Mouse (Mus musculus) cerebellum, adult 18-20 months (tissue): ENCODE results near the gene Hist1h3c.
A peak's percentile ranks its signal among the peaks of the same experiment; 100 is the strongest.

Source experiments
- DNase-seq, 2 experiments: peaks; one replicate each; pipeline ENCODE4 v3.0.0; 2021

Gene Hist1h3c

DNA sequence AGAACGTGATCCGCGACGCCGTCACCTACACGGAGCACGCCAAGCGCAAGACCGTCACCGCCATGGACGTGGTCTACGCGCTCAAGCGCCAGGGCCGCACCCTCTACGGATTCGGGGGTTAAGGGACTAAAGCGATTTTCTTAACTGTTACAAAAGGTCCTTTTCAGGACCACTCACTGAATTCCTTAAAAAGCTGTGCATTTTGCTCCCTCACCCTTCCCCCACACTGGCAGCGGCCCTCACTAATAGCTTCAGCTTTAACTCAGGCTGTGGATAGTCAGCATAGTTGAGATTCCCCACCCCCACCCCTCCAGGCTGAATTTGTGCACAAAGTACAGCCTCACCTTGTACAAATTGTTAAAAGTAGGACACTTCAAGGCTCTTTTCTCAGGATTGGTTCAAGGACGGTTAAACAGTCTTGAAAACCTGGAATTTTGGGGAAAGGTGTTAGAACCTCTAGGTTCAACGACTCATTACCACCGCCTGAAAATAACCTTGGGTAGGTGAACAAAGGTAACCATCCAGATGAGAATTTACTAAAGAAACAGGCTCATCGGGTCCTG is 11.9 kb upstream of the Hist1h3c start:
- no peak for DNase-seq

DNA sequence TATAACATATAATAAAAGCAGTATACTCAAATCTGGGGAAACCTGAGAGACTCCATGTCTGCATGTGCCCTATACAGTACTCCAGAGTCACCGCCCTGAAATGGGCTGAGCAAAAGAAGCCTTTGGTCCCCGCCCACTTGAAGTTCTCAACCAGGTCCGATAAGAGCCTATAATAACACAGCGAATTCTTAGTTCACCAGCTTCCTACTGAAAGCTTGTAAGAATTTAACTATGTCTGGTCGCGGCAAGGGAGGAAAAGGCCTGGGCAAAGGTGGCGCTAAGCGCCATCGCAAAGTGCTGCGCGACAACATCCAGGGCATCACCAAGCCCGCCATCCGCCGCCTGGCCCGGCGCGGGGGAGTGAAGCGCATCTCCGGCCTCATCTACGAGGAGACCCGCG is 11.4 kb upstream of the Hist1h3c start, which contains the start of gene Hist1h4b:
Gene Hist1h4b (plus strand): TSS at position 224 of the 400 bp plus-strand sequence.
- peak; percentile 78 to 86 for DNase-seq

DNA sequence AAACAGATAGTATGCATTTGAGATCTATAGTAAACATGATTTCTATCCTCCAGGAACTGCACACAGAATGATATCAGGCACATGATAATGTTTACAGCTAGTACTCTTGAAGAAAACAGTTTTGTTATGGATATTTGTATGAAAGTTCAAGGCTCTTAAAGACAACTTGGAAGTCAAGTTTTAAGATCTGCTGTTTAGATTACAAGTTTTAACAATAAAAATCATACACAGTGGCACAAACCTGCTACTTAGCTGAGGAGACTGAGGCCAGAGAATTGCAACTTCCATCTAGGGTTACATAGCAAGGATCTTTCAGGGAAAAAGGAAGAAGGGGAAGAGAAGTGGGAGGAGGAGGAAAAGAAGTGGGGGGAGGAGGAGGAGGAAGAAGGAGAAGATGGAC is 9.6 kb upstream of the Hist1h3c start:
- no peak for DNase-seq

DNA sequence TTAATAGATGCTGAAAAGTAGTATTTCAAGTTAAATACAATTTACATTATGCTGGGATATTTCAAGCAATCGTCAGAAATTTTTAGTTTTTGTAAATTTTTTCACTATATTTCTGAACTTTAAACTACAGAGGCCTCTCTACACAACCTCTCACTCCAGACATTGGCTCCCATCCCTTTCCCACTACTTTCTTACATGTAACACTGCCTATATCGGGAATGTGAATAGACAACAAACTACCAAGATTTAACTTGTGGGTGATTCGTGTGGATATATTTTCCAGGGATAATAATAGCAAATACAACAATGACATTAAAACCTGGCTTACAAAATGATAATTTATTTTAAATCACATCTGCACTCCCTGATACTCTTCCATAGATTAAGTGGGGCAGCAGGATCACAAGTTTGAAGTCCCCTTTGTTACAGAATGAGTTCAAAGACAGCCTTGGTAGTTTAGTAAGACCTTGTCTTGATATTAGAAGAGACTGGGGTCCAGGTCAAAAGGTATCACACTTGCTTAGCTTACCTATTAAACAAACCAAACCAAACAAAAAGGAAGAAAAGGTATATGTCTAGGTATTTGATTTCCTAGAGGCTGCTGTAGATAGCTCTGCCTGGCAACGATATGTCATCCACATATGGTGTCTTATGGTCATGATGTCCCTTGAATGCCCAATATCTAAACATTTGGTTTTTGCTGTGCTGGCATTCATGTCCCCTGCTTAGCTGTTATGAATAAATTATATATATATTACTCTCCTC is 8.1 kb upstream of the Hist1h3c start:
- DNase-seq: no peak

DNA sequence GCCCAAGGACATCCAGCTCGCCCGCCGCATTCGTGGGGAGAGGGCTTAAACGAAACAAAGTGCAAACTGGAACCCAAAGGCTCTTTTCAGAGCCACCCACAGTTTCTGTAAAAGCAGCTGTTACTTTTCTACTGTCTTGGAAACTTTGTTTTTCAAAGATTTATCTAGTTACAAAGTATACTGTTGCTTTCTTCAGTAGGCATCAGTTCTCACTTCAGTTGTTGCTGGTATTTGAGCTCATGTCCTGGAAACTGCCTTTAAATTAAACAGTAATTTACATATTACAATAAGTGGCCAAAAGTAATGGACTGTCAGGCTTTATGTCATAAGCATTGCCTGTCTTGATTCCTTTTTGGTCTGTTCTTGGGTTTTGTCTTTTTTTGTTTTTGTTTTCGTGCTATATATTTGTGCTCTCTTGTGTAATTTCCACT is 7.4 kb upstream of the Hist1h3c start:
- no peak for DNase-seq

DNA sequence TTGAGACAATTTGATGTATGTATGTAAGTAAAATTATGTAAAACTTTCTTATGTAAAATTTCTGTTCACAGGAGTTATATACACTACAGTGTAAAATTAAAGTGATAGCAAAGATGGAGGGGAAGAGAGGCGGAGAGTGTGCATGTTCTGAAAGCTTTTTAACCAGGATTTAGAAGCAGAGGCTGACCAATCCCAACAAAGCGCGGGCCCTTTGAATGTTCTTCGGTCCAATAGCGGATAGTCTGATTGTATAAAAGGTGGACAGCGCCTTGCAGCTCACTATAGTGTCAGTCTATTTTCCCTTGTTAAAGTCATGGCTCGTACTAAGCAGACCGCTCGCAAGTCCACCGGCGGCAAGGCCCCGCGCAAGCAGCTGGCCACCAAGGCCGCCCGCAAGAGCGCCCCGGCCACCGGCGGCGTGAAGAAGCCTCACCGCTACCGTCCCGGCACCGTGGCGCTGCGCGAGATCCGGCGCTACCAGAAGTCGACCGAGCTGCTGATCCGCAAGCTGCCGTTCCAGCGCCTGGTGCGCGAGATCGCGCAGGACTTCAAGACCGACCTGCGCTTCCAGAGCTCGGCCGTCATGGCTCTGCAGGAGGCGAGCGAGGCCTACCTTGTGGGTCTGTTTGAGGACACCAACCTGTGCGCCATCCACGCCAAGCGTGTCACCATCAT is 6.8 kb upstream of the Hist1h3c start, which contains the start of gene Hist1h3b:
Gene Hist1h3b (plus strand): TSS at position 201 of the 675 bp plus-strand sequence.
- DNase-seq: peak; percentile 71

DNA sequence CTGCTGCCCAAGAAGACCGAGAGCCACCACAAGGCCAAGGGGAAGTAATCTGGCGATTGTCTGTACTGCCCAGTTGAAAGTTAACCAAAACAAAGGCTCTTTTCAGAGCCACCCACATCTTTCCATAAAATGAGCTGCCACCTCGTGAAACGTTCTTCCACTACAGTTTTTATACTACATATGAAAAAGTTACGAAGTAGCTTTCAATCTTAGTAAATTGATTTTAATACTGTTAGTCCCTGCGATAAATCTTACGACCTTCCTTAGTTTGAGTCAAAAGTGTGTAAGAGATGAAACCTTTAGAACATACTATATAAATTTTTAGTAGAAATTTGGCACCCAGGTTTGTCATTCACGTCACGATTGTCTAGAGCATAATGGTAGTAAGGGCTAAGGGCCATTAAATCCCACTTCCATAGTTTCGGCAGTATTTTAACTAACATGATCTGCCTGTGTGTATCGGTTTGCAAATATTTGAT is 6.1 kb upstream of the Hist1h3c start:
- no peak for DNase-seq

DNA sequence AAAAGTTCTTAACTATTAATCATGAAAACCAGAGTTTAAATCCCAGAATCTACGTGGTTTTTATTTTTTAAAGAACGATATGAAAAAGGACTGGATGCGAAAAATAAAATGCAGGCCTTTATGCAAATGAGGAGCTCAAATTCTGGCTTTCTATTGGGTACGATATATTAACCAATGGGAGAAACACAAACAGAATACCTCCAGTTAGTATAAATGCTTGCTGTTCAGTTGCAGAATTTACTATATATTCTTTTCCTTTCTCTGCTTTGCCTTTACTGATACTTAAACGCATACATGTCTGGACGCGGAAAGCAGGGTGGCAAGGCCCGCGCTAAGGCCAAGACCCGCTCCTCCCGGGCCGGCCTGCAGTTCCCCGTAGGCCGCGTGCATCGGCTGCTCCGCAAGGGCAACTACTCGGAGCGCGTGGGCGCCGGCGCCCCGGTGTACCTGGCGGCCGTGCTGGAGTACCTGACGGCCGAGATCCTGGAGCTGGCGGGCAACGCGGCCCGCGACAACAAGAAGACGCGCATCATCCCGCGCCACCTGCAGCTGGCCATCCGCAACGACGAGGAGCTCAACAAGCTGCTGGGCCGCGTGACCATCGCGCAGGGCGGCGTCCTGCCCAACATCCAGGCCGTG is 5.6 kb upstream of the Hist1h3c start, which contains the start of gene Hist1h2ab:
Gene Hist1h2ab (plus strand): TSS at position 288 of the 639 bp plus-strand sequence.
- DNase-seq: peak; percentile 12 to 63

DNA sequence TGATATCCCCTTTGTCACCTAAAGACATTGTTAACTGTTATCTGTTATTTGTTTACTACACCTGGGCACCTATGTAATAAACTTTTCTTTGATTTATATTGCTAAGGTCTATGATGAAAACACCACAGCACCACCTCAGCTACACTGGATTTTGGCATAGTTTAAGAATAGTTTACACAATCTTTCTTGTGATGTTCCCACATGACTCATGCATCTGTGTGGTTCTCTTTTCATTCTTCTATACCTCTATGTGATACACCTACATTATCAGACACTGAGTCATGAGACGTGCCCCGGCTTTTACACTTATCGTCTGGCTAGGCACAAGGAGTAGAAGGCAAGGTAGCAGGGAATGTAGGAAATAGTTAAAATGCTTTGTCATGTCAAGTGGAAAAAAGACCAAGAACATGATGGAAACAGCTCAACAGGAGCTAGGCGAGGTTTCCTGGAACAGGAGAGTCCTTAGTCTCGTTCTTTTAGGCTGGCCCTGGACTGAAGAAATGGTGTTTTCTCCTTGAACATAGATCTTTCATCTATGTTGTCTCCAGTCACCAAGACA is 4.2 kb upstream of the Hist1h3c start:
- no peak for DNase-seq

DNA sequence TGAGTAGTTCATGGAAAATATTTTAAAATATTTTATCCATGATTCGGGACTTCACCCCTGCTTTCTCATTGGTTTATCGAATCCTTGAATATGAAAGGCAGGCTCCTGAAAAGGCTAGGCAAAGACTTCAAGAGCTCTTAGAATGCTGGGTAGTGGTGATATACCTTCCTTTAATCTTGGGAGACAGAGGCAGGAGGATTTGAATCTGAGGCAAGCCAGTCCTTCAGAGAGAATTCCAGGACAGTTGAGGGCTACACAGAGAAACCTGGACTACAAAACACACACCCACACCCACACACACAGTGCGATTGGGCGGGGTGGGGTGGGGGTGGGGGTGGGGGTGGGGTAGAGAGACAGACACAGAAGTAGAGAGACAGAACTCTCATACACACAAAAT is 2.5 kb upstream of the Hist1h3c start:
- DNase-seq: no peak

DNA sequence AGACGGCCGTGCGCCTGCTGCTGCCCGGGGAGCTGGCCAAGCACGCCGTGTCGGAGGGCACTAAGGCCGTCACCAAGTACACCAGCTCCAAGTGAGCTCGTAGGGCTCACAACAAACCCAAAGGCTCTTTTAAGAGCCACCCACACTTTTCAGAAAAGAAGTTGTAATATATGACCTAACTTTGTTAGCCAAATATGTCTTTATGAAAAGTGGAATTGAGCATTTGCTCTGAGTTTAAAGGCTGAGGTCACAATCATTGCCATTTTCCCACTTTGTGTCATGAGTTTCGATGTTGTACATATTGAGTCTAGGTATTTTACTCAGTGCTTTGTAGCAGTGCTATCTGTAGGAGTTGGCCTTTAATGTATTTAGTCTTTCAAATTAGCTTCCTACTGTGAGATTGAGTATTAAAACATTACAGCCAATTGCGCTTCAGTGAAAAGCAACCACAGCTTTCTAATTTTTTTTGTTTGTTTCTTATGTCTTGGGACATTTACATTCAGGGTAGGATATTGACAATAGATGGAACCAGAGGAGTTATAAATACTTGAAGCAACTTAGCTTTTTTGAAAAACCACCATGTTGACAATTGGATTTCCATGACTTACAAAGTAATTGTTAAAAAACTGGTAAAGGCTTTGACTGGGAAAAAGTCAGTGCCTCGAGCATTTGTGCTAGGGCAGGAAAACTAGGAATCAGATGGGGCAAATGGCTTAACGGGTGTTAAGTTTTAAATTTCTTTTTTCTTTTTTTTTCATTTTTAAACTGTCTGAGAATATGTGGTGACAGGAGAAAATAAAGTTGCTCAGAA is 1.9 kb upstream of the Hist1h3c start:
- peak in 1 of 2 experiments; percentile 26 for DNase-seq

DNA sequence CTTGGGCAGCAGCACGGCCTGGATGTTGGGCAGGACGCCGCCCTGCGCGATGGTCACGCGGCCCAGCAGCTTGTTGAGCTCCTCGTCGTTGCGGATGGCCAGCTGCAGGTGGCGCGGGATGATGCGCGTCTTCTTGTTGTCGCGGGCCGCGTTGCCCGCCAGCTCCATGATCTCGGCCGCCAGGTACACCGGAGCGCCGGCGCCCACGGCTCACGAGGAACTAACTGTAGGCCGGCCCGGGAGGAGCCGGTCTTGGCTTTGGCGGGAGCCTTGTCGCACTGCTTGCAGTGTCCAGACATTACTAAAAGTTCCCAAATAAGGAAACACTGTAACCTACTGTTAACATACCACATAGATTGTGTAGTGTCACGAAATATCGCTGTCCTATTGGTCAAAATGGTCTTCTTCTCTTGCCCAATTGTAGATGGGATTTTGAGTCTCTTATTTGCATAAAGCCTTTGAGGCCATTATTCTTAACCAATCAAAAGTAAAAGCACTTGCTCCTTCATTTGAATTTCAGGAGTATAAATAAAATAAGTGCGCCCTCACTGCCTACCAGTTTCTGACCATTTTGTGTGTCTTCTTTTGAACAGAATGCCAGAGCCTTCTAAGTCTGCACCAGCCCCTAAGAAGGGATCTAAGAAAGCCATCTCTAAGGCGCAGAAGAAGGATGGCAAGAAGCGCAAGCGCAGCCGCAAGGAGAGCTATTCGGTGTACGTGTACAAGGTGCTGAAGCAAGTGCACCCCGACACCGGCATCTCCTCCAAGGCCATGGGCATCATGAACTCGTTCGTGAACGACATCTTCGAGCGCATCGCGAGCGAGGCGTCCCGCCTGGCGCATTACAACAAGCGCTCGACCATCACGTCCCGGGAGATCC is 1.0 kb upstream of the Hist1h3c start, which contains the start of gene Hist1h2bb:
Gene Hist1h2bb (plus strand): TSS at position 534 of the 880 bp plus-strand sequence.
- DNase-seq: peak; percentile 56 to 76

DNA sequence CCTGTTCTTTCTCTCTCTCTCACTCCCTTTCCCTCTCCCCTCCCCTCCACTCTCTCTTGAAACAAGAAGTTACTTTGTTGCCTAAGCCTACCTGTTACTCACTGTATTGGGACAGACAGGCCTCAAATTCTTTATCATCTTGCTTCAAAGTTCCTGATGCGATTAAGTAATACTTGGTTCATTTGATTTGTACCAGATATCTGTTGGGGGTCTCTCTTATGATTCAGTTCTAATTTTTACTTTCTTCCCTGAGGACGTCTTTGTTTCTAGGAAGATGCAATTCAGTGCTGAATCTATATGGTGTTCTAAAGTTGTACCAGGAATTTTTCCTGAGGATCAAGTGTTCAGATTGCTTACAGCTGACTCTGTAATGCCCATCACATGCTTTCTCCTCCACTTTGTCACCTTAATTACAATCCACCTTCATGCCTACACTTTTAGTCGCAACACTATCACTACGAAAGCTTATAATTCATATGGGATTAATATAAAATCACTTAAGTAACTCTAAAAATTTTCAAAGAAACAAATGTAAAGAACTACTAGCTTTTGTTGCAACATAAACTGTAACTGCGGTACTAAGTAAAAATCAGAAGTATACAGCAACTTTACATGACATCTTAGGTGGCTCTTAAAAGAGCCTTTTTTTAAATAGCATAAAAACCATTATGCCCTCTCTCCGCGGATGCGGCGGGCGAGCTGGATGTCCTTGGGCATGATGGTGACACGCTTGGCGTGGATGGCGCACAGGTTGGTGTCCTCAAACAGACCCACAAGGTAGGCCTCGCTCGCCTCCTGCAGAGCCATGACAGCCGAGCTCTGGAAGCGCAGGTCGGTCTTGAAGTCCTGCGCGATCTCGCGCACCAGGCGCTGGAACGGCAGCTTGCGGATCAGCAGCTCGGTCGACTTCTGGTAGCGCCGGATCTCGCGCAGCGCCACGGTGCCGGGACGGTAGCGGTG is 701 bp downstream of the Hist1h3c start:
- DNase-seq: no peak

DNA sequence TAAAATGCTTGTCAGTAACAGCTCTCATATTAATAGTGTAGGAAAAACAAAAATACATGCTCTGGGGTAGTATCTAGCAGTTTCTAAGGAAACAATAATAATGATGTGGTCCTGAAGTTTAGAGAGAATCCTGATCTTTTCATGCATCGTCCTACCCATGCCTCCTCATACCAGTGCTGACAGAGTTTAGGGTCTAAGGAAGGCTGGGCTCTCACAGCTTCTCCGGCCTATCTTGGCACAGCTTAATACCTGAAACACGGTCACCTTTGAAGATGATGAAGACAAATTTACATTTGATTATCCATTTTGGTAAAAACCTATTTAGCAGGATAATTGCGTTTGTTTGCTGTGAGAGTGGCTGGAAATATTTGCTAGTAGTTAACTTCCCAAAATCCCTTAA is 1.4 kb downstream of the Hist1h3c start:
- no peak for DNase-seq

DNA sequence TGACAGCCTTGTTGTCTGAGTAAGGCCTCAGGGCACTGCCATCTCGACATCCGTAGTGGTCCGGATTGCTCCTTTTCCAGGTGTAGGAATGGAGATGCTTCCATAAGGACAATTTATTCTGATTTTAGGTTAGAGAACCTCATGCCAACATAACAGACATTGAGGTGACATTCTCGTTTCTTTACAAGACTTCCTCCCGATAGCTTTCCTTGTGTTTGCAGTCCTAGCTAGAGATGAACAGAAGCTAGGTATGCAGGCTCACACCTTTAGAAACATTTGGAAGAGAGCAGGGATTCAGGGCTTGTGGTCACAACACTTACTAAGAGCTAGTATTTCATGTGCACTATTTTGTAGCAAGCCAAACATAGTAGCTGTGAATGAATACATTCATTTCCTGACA is 2.2 kb downstream of the Hist1h3c start:
- no peak for DNase-seq

DNA sequence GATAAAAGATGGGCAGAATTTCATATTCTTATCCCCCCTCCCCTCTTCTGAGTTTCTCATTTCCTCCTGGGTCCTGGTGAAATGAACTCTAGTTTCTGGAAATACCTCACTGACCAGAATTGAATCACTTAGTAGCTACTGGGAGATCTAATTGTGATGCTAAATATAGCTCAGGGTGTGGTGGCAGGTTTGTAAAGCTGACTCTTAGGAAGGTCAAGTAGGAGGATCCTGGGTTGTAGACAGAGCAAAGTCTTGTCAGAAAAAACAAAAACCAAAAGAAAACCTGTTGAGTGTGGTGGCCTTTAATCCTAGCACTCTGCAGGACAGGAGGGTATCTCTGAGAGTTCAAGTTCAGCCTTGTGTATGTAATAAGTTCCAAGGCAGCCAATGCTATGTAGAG is 3.4 kb downstream of the Hist1h3c start:
- no peak for DNase-seq

DNA sequence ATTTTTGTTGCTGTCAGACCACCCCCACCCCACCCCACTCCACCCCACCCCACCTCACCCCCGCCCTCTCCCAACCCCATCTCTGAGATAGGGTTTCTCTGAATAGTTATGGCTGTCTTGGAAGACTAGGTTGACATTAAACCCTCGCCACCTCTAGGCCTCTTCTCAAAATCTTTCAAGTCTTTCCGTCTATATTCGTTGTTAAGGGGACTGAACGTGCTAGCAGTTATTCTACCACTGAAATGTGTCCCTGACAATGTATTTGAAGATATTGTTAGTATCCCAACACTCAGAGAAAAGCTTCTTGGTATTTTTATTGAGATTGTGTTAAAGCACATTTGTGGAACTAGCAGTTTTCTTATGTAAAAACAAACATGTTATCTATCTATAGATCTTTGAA is 4.5 kb downstream of the Hist1h3c start:
- DNase-seq: no peak

DNA sequence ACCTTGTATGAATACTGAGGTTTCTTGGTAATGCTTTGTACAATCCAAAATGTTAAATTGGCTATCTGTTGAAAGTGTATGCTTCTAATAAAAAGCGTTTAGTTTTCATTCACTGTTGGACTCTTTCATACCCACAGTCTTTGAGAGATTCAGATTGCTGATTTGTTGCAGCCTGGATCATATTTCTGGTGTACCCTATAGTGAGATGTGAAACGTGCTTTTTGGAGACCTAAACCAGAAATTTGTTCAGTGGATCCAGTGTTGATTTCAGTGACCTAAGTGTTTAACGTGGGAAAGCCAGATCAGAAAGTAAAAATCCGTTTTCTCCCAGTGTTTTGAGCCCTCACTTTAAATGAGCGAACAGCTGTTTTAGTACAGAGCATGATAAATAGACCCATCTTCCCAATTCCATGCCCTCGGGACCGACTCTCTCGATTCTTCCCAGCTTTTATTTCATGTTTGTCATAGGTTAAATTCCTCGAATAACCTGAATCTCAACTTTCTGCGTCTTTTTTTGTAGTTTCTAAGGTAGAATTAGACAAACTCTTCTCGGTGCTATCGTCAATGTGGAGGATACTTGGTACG is 5.1 kb downstream of the Hist1h3c start:
- no peak for DNase-seq

DNA sequence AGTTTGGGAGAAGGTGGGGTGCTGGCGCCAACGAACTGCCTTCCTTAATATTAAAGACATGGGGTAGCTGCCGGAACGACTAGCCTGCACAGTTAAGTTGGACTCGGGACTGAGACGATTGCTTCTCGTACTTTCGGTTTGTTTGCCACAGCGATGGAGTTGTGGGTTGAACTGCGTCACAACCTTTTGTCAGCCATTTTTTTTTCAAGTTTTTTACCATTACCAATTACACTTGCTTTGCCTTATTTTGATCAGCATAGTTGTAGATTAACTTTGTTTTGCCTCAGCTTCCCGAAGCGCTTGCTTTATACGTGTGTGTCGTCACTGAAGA is 5.5 kb downstream of the Hist1h3c start:
- DNase-seq: no peak
